Mouse (Mus musculus) stomach, embryonic 14.5 days (tissue): ENCODE data around the gene Ptpn21. TPM values are rescaled to one million over a fixed set of nuclear protein-coding genes. Genes with fewer than 3 reads are reported as not detected.

Experiments
- ATAC-seq: fragments of 200-750 bp; cut with Nextera tagmentation; 2 replicates; pipeline ENCODE4 v1.8.0; 2017; ENCODE audit warnings: low read depth, moderate TSS enrichment; ENCODE audit not compliant: insufficient number of reproducible peaks, insufficient read depth, low FRiP score
- H3K27ac ChIP-seq: fragments of 300-500 bp; sonication (generic); 2 replicates; pipeline ENCODE4 v1.5.1; 2014; ENCODE audit warnings: mild to moderate bottlenecking, low read length, moderate library complexity, mixed read lengths
- H3K27me3 ChIP-seq: fragments of 300-500 bp; sonication (generic); 2 replicates; pipeline ENCODE4 v1.6.1; 2014; ENCODE audit warnings: low read length, control low read depth, mixed read lengths; ENCODE audit not compliant: control insufficient read depth, insufficient read depth
- H3K36me3 ChIP-seq: fragments of 300-500 bp; sonication (generic); 2 replicates; pipeline ENCODE4 v1.6.1; 2014; ENCODE audit warnings: mild to moderate bottlenecking, control low read depth, low read length, moderate library complexity, mixed read lengths; ENCODE audit not compliant: control insufficient read depth, insufficient read depth
- H3K4me1 ChIP-seq: fragments of 300-500 bp; sonication (generic); 2 replicates; pipeline ENCODE4 v1.6.1; 2014; ENCODE audit warnings: low read length, control low read depth, mixed read lengths; ENCODE audit not compliant: control insufficient read depth, insufficient read depth
- H3K4me2 ChIP-seq: fragments of 300-500 bp; sonication (generic); replicated peaks from 2 replicates; pipeline ENCODE4 v1.6.1; 2014; ENCODE audit warnings: low read depth, low read length, control low read depth
- H3K4me3 ChIP-seq: fragments of 300-500 bp; sonication (generic); 2 replicates; pipeline ENCODE4 v1.5.1; 2014; ENCODE audit warnings: low read depth, low read length, control low read depth
- H3K9ac ChIP-seq: fragments of 300-500 bp; sonication (generic); replicated peaks from 2 replicates; pipeline ENCODE4 v1.6.1; 2014; ENCODE audit warnings: low read depth, mild to moderate bottlenecking, control low read depth, low read length, moderate library complexity, mixed read lengths
- H3K9me3 ChIP-seq: fragments of 300-500 bp; sonication (generic); 2 replicates; pipeline ENCODE4 v1.6.1; 2016; ENCODE audit warnings: low read depth, low read length, control low read depth; ENCODE audit not compliant: control insufficient read depth
- WGBS: fragments of 180-500 bp; shearing (Covaris S2); extraction: QIAGEN DNeasy Blood & Tissue Kit; methylation state at CpG from one replicate; pipeline ENCODE4 v1.1.7; 2014; 5-methylcytosine and 5-hydroxymethylcytosine counted together
- polyA plus RNA-seq: library from polyadenylated mRNA; unstranded; fragments of >200 nt; fragmentation: Nextera tagmentation; extraction: Ambion mirVana; gene quantifications from 2 replicates; pipeline ENCODE4 v1.2.1, GENCODE M21; 2014

Gene Ptpn21
- polyA plus RNA-seq, 1 experiment from 2014 or later = 11.9 TPM

- WGBS = 79% methylated on average over 2 of the region's 2 CpGs
Observed at GRCm38 (mm10) chr12:98716142-98716541, 21.1 kb downstream of the Ptpn21 start.

GRCm38 (mm10) chr12:98714757-98715156 is 22.4 kb downstream of the Ptpn21 start:
- no peaks in the 10 kb centered on the region for H3K36me3 ChIP-seq
- no peaks in the 10 kb centered on the region for H3K9me3 ChIP-seq
- no peaks in the 10 kb centered on the region for H3K27me3 ChIP-seq
- no peak overlapping the region for H3K4me3 ChIP-seq
- no peak overlapping the region for H3K9ac ChIP-seq
- 28% methylated on average over 11 of the region's 11 CpGs for WGBS
- no peak overlapping the region for H3K4me2 ChIP-seq
- H3K4me1 ChIP-seq = no peaks in the 10 kb centered on the region
- no peak for ATAC-seq
- H3K27ac ChIP-seq = no peak overlapping the region

More at GRCm38 (mm10) chr12:98716142-98716541, 21.1 kb downstream of the Ptpn21 start:
- Histone ChIP-seq H3K36me3 (no peaks in the 10 kb centered on the region), H3K27me3 (no peaks in the 10 kb centered on the region), H3K9me3 (no peaks in the 10 kb centered on the region), H3K4me2 (no peak overlapping the region), H3K4me1 (peaks cover 12% of the 10 kb centered on the region), H3K9ac (no peak overlapping the region), H3K4me3 (no peak overlapping the region), H3K27ac (no peak overlapping the region)
- no peak for ATAC-seq

- Histone ChIP-seq H3K27me3 (no peaks in the 10 kb centered on the region), H3K4me1 (no peaks in the 10 kb centered on the region), H3K9ac (no peak overlapping the region), H3K9me3 (no peaks in the 10 kb centered on the region), H3K27ac (0 out of 2 replicates have a peak overlapping the region, but pooled peaks have one; percentile 0), H3K4me2 (no peak overlapping the region), H3K36me3 (no peaks in the 10 kb centered on the region), H3K4me3 (no peak overlapping the region)
- WGBS = 18% methylated on average over 7 of the region's 7 CpGs
- peak; percentile 67 for ATAC-seq
Observed at GRCm38 (mm10) chr12:98713621-98714103, 23.5 kb downstream of the Ptpn21 start.

GRCm38 (mm10) chr12:98712819-98713218 is 24.4 kb downstream of the Ptpn21 start:
- no peaks in the 10 kb centered on the region for H3K27me3 ChIP-seq
- H3K27ac ChIP-seq = no peak overlapping the region
- WGBS = 71% methylated on average over 6 of the region's 6 CpGs
- H3K4me2 ChIP-seq = no peak overlapping the region
- no peaks in the 10 kb centered on the region for H3K4me1 ChIP-seq
- no peak overlapping the region for H3K4me3 ChIP-seq
- no peaks in the 10 kb centered on the region for H3K36me3 ChIP-seq
- no peak for ATAC-seq
- no peak overlapping the region for H3K9ac ChIP-seq
- H3K9me3 ChIP-seq = no peaks in the 10 kb centered on the region

- no peak for ATAC-seq
- H3K9me3 ChIP-seq = no peaks in the 10 kb centered on the region
- no peaks in the 10 kb centered on the region for H3K27me3 ChIP-seq
- no peak overlapping the region for H3K9ac ChIP-seq
- H3K4me2 ChIP-seq = no peak overlapping the region
- H3K4me3 ChIP-seq = no peak overlapping the region
- peaks cover 12% of the 10 kb centered on the region for H3K36me3 ChIP-seq
- WGBS = 87% methylated on average over 10 of the region's 10 CpGs
- H3K27ac ChIP-seq = no peak overlapping the region
- H3K4me1 ChIP-seq = no peaks in the 10 kb centered on the region
Observed at GRCm38 (mm10) chr12:98703961-98704360, 33.2 kb downstream of the Ptpn21 start.

- no peak overlapping the region for H3K9ac ChIP-seq
- 85% methylated on average over 2 of the region's 2 CpGs for WGBS
- no peak overlapping the region for H3K4me3 ChIP-seq
- no peak for ATAC-seq
- H3K4me1 ChIP-seq = no peaks in the 10 kb centered on the region
- no peaks in the 10 kb centered on the region for H3K9me3 ChIP-seq
- H3K36me3 ChIP-seq = peaks cover 14% of the 10 kb centered on the region
- H3K27me3 ChIP-seq = no peaks in the 10 kb centered on the region
- no peak overlapping the region for H3K4me2 ChIP-seq
- H3K27ac ChIP-seq = no peak overlapping the region
Observed at GRCm38 (mm10) chr12:98703554-98703953, 33.7 kb downstream of the Ptpn21 start.

GRCm38 (mm10) chr12:98701564-98701963 is 35.6 kb downstream of the Ptpn21 start:
- Histone ChIP-seq H3K27ac (no peak overlapping the region), H3K4me2 (no peak overlapping the region), H3K9ac (no peak overlapping the region), H3K9me3 (no peaks in the 10 kb centered on the region), H3K27me3 (no peaks in the 10 kb centered on the region), H3K36me3 (peaks cover 26% of the 10 kb centered on the region), H3K4me3 (no peak overlapping the region), H3K4me1 (no peaks in the 10 kb centered on the region)
- WGBS = 88% methylated on average over 9 of the region's 9 CpGs
- ATAC-seq = no peak

GRCm38 (mm10) chr12:98697202-98697601 is 40.0 kb downstream of the Ptpn21 start:
- Histone ChIP-seq H3K27me3 (no peaks in the 10 kb centered on the region), H3K9ac (no peak overlapping the region), H3K27ac (no peak overlapping the region), H3K4me3 (no peak overlapping the region), H3K36me3 (peaks cover 34% of the 10 kb centered on the region), H3K4me2 (no peak overlapping the region), H3K4me1 (no peaks in the 10 kb centered on the region), H3K9me3 (no peaks in the 10 kb centered on the region)
- 77% methylated on average over 5 of the region's 5 CpGs for WGBS
- no peak for ATAC-seq

GRCm38 (mm10) chr12:98690230-98690629 is 47.0 kb downstream of the Ptpn21 start:
- Histone ChIP-seq H3K9me3 (no peaks in the 10 kb centered on the region), H3K27ac (no peak overlapping the region), H3K4me3 (no peak overlapping the region), H3K9ac (no peak overlapping the region), H3K4me2 (no peak overlapping the region), H3K36me3 (peaks cover 30% of the 10 kb centered on the region), H3K27me3 (no peaks in the 10 kb centered on the region), H3K4me1 (no peaks in the 10 kb centered on the region)
- no peak for ATAC-seq
- 89% methylated on average over 8 of the region's 8 CpGs for WGBS
